Mouse (Mus musculus) right cerebral cortex, postnatal 4 days (tissue): ENCODE results near the gene Fxyd6.
A peak's percentile ranks its signal among the peaks of the same experiment; 100 is the strongest.

ENCODE experiments used
- DNase-seq: peaks from one replicate; pipeline ENCODE4 v3.0.0-alpha.2; 2022

Gene Fxyd6

GRCm38 (mm10) chr9:45412700-45413477 is 42.9 kb downstream of the Fxyd6 start:
- no peak for DNase-seq

GRCm38 (mm10) chr9:45413478-45414140 is 43.6 kb downstream of the Fxyd6 start:
- peak; percentile 70 for DNase-seq

- peak; percentile 88 for DNase-seq
These were observed 45.9 kb downstream of the Fxyd6 start for GRCm38 (mm10) chr9:45415912-45416311.

- peak; percentile 44 for DNase-seq
These were observed 47.3 kb downstream of the Fxyd6 start for GRCm38 (mm10) chr9:45417245-45417644.

GRCm38 (mm10) chr9:45418252-45418651 is 48.3 kb downstream of the Fxyd6 start:
- no peak for DNase-seq

- peak; percentile 58 for DNase-seq
These were observed 51.2 kb downstream of the Fxyd6 start for GRCm38 (mm10) chr9:45421209-45421608.

- no peak for DNase-seq
These were observed 52.8 kb downstream of the Fxyd6 start for GRCm38 (mm10) chr9:45422761-45423298.

- no peak for DNase-seq
These were observed 56.5 kb downstream of the Fxyd6 start, which contains the start of gene Dscaml1 for GRCm38 (mm10) chr9:45426456-45426855. Gene Dscaml1, plus strand, starts transcription at chr9:45426628.

GRCm38 (mm10) chr9:45429392-45429791 is 59.4 kb downstream of the Fxyd6 start:
- DNase-seq, result no peak

- peak; percentile 75 for DNase-seq
These were observed 60.1 kb downstream of the Fxyd6 start for GRCm38 (mm10) chr9:45429951-45430697.

- peak; percentile 43 for DNase-seq
These were observed 60.6 kb downstream of the Fxyd6 start for GRCm38 (mm10) chr9:45430698-45430959.

- peak; percentile 33 for DNase-seq
These were observed 61.2 kb downstream of the Fxyd6 start for GRCm38 (mm10) chr9:45431150-45431549.

GRCm38 (mm10) chr9:45432639-45433038 is 62.7 kb downstream of the Fxyd6 start:
- peak; percentile 47 for DNase-seq

- no peak for DNase-seq
These were observed 63.1 kb downstream of the Fxyd6 start for GRCm38 (mm10) chr9:45433119-45433518.

- DNase-seq, result peak; percentile 49
These were observed 64.2 kb downstream of the Fxyd6 start for GRCm38 (mm10) chr9:45434171-45434570.

GRCm38 (mm10) chr9:45439025-45439424 is 69.0 kb downstream of the Fxyd6 start:
- no peak for DNase-seq

GRCm38 (mm10) chr9:45440083-45440784 is 70.2 kb downstream of the Fxyd6 start:
- no peak for DNase-seq

GRCm38 (mm10) chr9:45444251-45444798 is 74.3 kb downstream of the Fxyd6 start:
- no peak for DNase-seq
